8 mouse cellular contexts compared by ENCODE assay signal in genomic region chr4:135666192-135666975, GRCm38 (mm10). TPM values are rescaled to one million over a fixed set of nuclear protein-coding genes. Genes with fewer than 3 reads are reported as not detected.
DNase-seq lines count a peak whose midpoint lies in the region; ATAC-seq and TF ChIP-seq lines count a peak whose summit lies in the region.

No protein-coding gene starts in this region.

- no peak for ATAC-seq in kidney, postnatal 0 days (replicated peaks; ENCODE audit: low FRiP score, low read depth)

- H3K4me3 ChIP-seq in left cerebral cortex, adult 2 months = no peak overlapping the region
- no peak overlapping the region for H3K4me3 ChIP-seq in kidney, postnatal 0 days (replicated peaks; ENCODE audit: low read depth, low read length)

- H3K9ac ChIP-seq in kidney, postnatal 0 days (ENCODE audit: low read depth, low read length) = no peak overlapping the region

- no peak overlapping the region for H3K27ac ChIP-seq in left cerebral cortex, adult 2 months
- no peak overlapping the region for H3K27ac ChIP-seq in kidney, postnatal 0 days

- H3K4me2 ChIP-seq in kidney, postnatal 0 days (ENCODE audit: low read length) = no peak overlapping the region

- DNase-seq in adrenal gland, adult (ENCODE audit: inconsistent age in 2 of 2, low spot score in 1 of 2) = peak; percentile 33 to 77
- no peak for DNase-seq in adrenal gland, adult 8-10 months
- peak in 1 of 2 experiments; percentile 23 for DNase-seq in left cerebral cortex, adult 2 months (ENCODE audit: extremely low spot score in 1 of 2, low spot score in 2 of 2)
- DNase-seq in left cerebral cortex, postnatal 36 days (ENCODE audit: low spot score in 2 of 2) = no peak
- peak; percentile 14 for DNase-seq in adrenal gland, adult 2 months
- peak; percentile 59 for DNase-seq in kidney, postnatal 0 days (ENCODE audit: low spot score)
- peak; percentile 51 for DNase-seq in mesoderm, embryonic 11.5 days (ENCODE audit: low read depth, low spot score)
- DNase-seq in thymus, postnatal 4 days = peak; percentile 73

- H3K4me1 ChIP-seq in kidney, postnatal 0 days (replicated peaks; ENCODE audit: insufficient read depth, low read length) = no peaks in the 10 kb centered on the region; the same call in 1 of the 2 replicates

- peak; percentile 60 for TF ChIP-seq CTCF in left cerebral cortex, adult 2 months (IDR thresholded peaks at IDR 0.05)
- peak; percentile 84 for TF ChIP-seq CTCF in kidney, postnatal 0 days (IDR thresholded peaks at IDR 0.05; ENCODE audit: low read depth)

- WGBS in kidney, postnatal 0 days = 52% methylated on average over 17 of the region's 17 CpGs

- no peaks in the 10 kb centered on the region for H3K9me3 ChIP-seq in kidney, postnatal 0 days (replicated peaks; ENCODE audit: low read length)

- no peaks in the 10 kb centered on the region for H3K27me3 ChIP-seq in kidney, postnatal 0 days (ENCODE audit: insufficient read depth, low read length)

- intact Hi-C loops in left cerebral cortex, adult 2 months (cut with DNase I) = loop anchor here (5.0 kb wide), 1 partner anchor 284 kb away; no protein-coding TSS in a partner anchor
- intact Hi-C loops in left cerebral cortex, postnatal 36 days (cut with DNase I) = loop anchor here (2.0 to 10.0 kb wide), 3 partner anchors 94 to 282 kb away; partner anchors contain the start of gene Grhl3

- H3K36me3 ChIP-seq in kidney, postnatal 0 days (ENCODE audit: insufficient read depth, low read length) = no peaks in the 10 kb centered on the region

RNA-seq across cellular contexts. Expression of gene Ifnlr1, which starts 19.7 kb away (rescaled TPM):
- under 1 TPM in 3 of 4 experiments, not detected in 1; 0.17 to 0.22 (median 0.18) TPM for total RNA-seq in adrenal gland, adult 8-10 months (2022)
- total RNA-seq in left cerebral cortex, adult 2 months (2021) = under 1 TPM; 0.16 to 0.25 TPM
- under 1 TPM; 0.20 to 0.36 TPM for total RNA-seq in left cerebral cortex, postnatal 36 days (2021)
- total RNA-seq in adrenal gland, adult 2 months (2021) = under 1 TPM in 1 of 2 experiments, not detected in 1; 0.45 TPM
- 0.04 and 0.08 TPM in 2 replicates for polyA plus RNA-seq in adrenal gland, adult 2 months (2012; rRNA removed)
- polyA plus RNA-seq in kidney, postnatal 0 days (2015; fragmentation: Nextera tagmentation; extraction: Ambion mirVana) = 0.83 and 1.3 TPM in 2 replicates

Comparison
In these comparisons a context has a peak if more than half of its experiments do, and no peak if none do; other contexts are left out.
1. DNase-seq: peak in adrenal gland, adult (2 of 2), adrenal gland, adult 2 months (single experiment), kidney, postnatal 0 days (single experiment), mesoderm, embryonic 11.5 days (single experiment) and thymus, postnatal 4 days (single experiment); none in adrenal gland, adult 8-10 months (single experiment) and left cerebral cortex, postnatal 36 days (0 of 2).